Mouse (Mus musculus): ENCODE results near the gene Gstp3. TPM values are rescaled to one million over a fixed set of nuclear protein-coding genes. Genes with fewer than 3 reads are reported as not detected.
"Not testable (repeated sequence)": the region's sequence is repeated elsewhere in the genome, so short reads cannot be mapped to it uniquely, and the experiment has no call there.

Gene Gstp3
- polyA plus RNA-seq, 1 experiment, result not detected

DNA sequence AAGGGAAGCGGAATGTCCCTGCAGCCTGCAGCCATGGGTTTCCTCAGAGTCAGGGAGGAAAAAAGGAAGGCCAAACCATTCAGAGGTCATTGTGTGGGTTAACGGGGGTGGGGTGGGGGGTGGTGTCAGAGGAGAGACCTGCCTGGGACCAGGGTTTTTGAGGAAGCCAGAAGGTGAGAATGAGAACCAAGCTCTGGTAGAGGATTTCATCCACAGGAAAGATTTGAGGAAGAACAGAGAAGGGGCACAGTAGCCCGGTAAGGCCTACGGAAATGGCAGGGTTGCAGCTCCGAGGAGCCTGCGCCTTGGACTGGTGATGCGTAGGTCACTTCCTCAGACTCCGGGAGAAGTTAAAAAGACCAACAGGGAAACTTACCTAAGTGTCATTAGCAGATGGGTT is 11.4 kb upstream of the Gstp3 start:
- Histone ChIP-seq H3K27ac (ENCODE audit: control insufficient read depth, insufficient read depth, low read depth, low read length) (no peak overlapping the region), H3K36me3 (ENCODE audit: control insufficient read depth, insufficient read depth, low read length) (no peaks in the 10 kb centered on the region), H3K4me1 (ENCODE audit: control insufficient read depth, insufficient read depth, low read length) (peaks cover 2% of the 10 kb centered on the region; the same call in 1 of the 2 replicates), H3K4me3 (ENCODE audit: control insufficient read depth, low read depth, low read length) (no peak overlapping the region), H3K27me3 (ENCODE audit: control insufficient read depth, insufficient read depth, low read length) (no peaks in the 10 kb centered on the region)
- no peak for TF ChIP-seq POLR2A (IDR thresholded peaks at IDR 0.05; ENCODE audit: control insufficient read depth, low read depth, low read length)
- TF ChIP-seq CTCF (IDR thresholded peaks at IDR 0.05; ENCODE audit: control insufficient read depth, insufficient read depth, insufficient replicate concordance, low read depth, low read length), result no peak

DNA sequence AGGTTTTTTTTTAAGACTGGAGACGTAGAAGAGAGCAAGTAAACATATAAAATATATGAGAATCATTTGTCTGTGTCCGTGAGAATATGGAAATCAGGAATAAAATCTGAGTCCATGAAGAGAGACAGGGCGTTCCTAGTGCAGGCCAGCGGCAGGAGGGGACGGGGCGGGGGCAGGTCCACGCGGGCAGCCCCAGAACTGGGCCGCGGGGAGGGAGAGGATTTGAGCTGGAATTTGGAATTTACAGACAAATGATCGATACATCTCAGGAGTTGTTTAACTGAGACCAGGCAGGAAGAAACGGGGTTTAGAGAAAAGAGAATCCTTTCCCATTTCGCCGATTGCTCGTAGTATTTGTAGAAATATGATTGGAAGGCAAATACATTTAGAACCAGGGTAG is 10.9 kb upstream of the Gstp3 start:
- Histone ChIP-seq H3K4me3 (ENCODE audit: control insufficient read depth, low read depth, low read length) (no peak overlapping the region), H3K27ac (ENCODE audit: control insufficient read depth, insufficient read depth, low read depth, low read length) (no peak overlapping the region), H3K4me1 (ENCODE audit: control insufficient read depth, insufficient read depth, low read length) (peaks cover 2% of the 10 kb centered on the region; the same call in 1 of the 2 replicates), H3K36me3 (ENCODE audit: control insufficient read depth, insufficient read depth, low read length) (no peaks in the 10 kb centered on the region), H3K27me3 (ENCODE audit: control insufficient read depth, insufficient read depth, low read length) (no peaks in the 10 kb centered on the region)
- TF ChIP-seq POLR2A (IDR thresholded peaks at IDR 0.05; ENCODE audit: control insufficient read depth, low read depth, low read length) (no peak), CTCF (IDR thresholded peaks at IDR 0.05; ENCODE audit: control insufficient read depth, insufficient read depth, insufficient replicate concordance, low read depth, low read length) (no peak)

DNA sequence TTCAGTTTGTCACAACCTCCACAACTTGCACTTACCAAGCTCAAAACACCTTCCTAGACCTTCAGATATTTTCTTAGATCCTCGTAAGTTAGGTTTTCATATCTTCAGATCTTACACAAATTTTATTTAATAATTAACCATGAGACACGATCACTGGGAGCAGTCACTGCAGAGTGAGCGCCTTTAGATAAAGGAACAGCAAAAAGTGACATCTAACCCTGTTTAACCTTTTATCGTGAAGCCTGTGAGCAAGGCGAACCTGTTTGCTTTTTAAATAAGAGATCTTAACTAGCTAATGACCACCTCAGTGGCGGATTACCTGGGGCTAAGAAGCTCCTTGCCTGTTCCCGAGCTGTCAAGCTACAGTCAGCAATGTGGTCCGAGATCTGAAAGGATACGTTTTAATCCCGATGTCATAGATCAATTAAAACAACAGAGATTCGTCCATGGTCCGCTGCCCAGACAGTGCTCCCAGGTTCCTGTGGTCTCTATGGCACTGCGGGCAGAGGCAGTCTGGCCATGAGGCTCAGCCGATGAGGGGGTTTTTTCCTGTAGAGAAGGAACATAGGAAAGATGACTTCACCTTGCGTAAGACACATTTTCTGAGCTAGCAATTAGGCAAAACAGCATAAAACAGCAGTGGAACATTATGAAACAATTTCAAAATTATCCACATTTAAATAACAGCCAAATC is 9.5 kb upstream of the Gstp3 start:
- H3K4me3 ChIP-seq (ENCODE audit: control insufficient read depth, low read depth, low read length), result no peak overlapping the region
- no peaks in the 10 kb centered on the region for H3K27me3 ChIP-seq (ENCODE audit: control insufficient read depth, insufficient read depth, low read length)
- H3K4me1 ChIP-seq (ENCODE audit: control insufficient read depth, insufficient read depth, low read length), result peaks cover 2% of the 10 kb centered on the region; the same call in 1 of the 2 replicates
- TF ChIP-seq CTCF (IDR thresholded peaks at IDR 0.05; ENCODE audit: control insufficient read depth, insufficient read depth, insufficient replicate concordance, low read depth, low read length) (no peak), POLR2A (IDR thresholded peaks at IDR 0.05; ENCODE audit: control insufficient read depth, low read depth, low read length) (no peak)
- no peaks in the 10 kb centered on the region for H3K36me3 ChIP-seq (ENCODE audit: control insufficient read depth, insufficient read depth, low read length)
- H3K27ac ChIP-seq (ENCODE audit: control insufficient read depth, insufficient read depth, low read depth, low read length), result no peak overlapping the region

DNA sequence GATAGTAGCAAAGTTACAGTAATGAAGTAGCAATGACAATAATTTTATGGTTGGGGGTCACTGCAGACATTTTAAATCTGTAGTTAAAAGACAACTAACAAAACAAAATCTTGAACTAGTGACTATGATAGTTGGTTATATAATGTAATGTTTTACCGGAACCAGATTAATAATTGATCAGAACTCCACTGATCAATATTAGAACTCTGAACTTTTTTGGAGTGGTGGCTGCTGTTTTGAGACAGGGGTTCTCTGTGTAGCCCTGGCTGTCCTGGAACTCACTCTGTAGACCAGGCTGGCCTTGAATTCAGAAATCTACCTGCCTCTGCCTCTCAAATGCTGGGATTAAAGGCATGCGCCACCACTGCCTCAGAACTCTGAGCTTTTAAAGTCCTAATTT is 8.9 kb upstream of the Gstp3 start:
- not testable (repeated sequence) for H3K36me3 ChIP-seq (ENCODE audit: control insufficient read depth, insufficient read depth, low read length); H3K4me3 ChIP-seq (ENCODE audit: control insufficient read depth, low read depth, low read length); H3K27me3 ChIP-seq (ENCODE audit: control insufficient read depth, insufficient read depth, low read length); H3K4me1 ChIP-seq (ENCODE audit: control insufficient read depth, insufficient read depth, low read length); H3K27ac ChIP-seq (ENCODE audit: control insufficient read depth, insufficient read depth, low read depth, low read length)

DNA sequence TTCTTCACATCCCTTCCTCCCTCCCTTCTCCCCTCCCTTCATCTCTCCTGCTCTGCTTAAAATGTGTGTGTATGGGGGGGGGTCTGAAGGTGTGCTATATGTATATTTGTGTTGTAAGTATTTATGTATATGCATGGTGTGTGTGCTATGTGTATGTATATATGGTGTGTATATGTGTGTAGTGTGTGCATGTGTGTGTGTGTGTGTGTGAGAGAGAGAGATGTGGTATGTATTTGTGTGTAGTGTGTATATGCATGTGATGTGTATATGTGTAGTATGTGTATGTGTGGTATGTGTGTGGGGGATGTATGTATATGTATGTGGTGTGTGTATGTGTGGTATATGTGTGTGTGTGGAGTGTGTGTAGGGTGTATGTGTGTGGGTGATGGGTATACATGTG is 7.5 kb upstream of the Gstp3 start:
- Histone ChIP-seq H3K27ac (ENCODE audit: control insufficient read depth, insufficient read depth, low read depth, low read length) (no peak overlapping the region), H3K4me1 (ENCODE audit: control insufficient read depth, insufficient read depth, low read length) (peaks cover 2% of the 10 kb centered on the region; the same call in 1 of the 2 replicates), H3K4me3 (ENCODE audit: control insufficient read depth, low read depth, low read length) (no peak overlapping the region), H3K36me3 (ENCODE audit: control insufficient read depth, insufficient read depth, low read length) (no peaks in the 10 kb centered on the region), H3K27me3 (ENCODE audit: control insufficient read depth, insufficient read depth, low read length) (no peaks in the 10 kb centered on the region)
- TF ChIP-seq CTCF (IDR thresholded peaks at IDR 0.05; ENCODE audit: control insufficient read depth, insufficient read depth, insufficient replicate concordance, low read depth, low read length) (no peak), POLR2A (IDR thresholded peaks at IDR 0.05; ENCODE audit: control insufficient read depth, low read depth, low read length) (no peak)

DNA sequence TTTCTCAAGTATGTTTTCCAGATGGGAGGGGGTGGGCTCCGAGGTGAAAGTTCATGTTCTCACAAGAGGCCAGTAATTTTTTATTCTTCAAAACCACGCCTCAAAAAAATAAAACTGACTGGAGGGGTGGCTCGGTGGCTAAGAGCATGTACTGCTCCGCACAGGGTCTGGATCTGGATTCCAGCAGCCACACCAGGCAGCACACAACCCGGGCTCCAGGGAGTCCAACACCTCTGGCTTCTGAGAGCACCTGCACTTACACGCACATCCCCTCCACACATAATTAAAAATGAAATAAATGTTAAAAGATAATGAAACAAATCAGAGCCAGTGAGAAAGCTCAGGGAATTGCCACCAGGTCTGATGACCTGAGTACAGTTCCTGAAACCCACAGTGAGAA is 6.9 kb upstream of the Gstp3 start:
- TF ChIP-seq CTCF (IDR thresholded peaks at IDR 0.05; ENCODE audit: control insufficient read depth, insufficient read depth, insufficient replicate concordance, low read depth, low read length) (no peak), POLR2A (IDR thresholded peaks at IDR 0.05; ENCODE audit: control insufficient read depth, low read depth, low read length) (no peak)
- Histone ChIP-seq H3K36me3 (ENCODE audit: control insufficient read depth, insufficient read depth, low read length) (no peaks in the 10 kb centered on the region), H3K4me3 (ENCODE audit: control insufficient read depth, low read depth, low read length) (no peak overlapping the region), H3K27ac (ENCODE audit: control insufficient read depth, insufficient read depth, low read depth, low read length) (no peak overlapping the region), H3K27me3 (ENCODE audit: control insufficient read depth, insufficient read depth, low read length) (no peaks in the 10 kb centered on the region), H3K4me1 (ENCODE audit: control insufficient read depth, insufficient read depth, low read length) (peaks cover 2% of the 10 kb centered on the region; the same call in 1 of the 2 replicates)

DNA sequence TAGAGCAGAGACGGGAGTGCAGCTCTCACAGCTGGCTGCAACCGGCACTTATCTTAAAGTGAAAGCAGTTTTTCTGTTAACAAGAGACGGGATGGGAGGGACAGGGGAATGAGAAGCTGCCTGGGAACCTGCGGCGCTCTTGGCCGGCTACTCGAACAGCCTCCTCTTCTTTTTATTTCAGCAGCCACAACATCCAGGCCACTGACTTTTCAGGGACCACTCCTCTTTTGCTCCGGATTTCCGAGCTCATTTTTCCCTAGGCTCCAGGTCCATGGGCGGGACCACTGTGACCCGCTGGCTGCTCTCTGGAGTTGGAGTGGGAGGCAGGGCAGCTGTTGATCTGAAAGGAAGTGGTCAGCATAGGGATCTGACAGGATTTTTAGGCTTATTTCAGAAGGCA is 5.1 kb upstream of the Gstp3 start:
- H3K27me3 ChIP-seq (ENCODE audit: control insufficient read depth, insufficient read depth, low read length); H3K4me1 ChIP-seq (ENCODE audit: control insufficient read depth, insufficient read depth, low read length); H3K36me3 ChIP-seq (ENCODE audit: control insufficient read depth, insufficient read depth, low read length); H3K27ac ChIP-seq (ENCODE audit: control insufficient read depth, insufficient read depth, low read depth, low read length); H3K4me3 ChIP-seq (ENCODE audit: control insufficient read depth, low read depth, low read length): not testable (repeated sequence)

DNA sequence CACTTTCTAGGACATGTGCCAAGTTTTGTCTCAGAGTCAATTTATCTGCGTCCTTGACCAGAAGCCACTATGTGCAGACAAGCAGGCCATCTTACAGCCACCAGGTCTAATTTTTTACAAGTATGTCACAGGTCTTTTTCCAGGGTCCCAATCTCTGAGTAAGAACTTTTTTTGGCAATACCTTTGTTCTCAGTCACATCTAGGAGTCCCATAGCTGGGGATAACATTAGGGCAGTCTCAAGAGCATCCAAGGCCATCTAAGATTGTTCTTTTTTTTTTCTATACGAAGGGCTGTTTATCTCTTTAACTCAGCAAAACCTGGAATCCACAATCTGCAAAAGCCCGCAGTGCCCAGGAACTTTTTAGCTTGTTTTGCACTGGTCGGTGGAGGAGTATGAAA is 4.0 kb upstream of the Gstp3 start:
- H3K36me3 ChIP-seq (ENCODE audit: control insufficient read depth, insufficient read depth, low read length); H3K4me3 ChIP-seq (ENCODE audit: control insufficient read depth, low read depth, low read length); H3K27me3 ChIP-seq (ENCODE audit: control insufficient read depth, insufficient read depth, low read length); H3K4me1 ChIP-seq (ENCODE audit: control insufficient read depth, insufficient read depth, low read length); H3K27ac ChIP-seq (ENCODE audit: control insufficient read depth, insufficient read depth, low read depth, low read length): not testable (repeated sequence)

All from testis, adult 2 months (tissue).